Mouse (Mus musculus) CH12.LX (cell line): ENCODE measurements at regions not wholly inside any gene's neighbourhood (a gene's known extent, or its start where the extent isn't known, plus 50 kb on each side); places are given as distances from the start of the nearest gene placed in this dataset.

Experiments used
- DNase-seq: peaks from one replicate; pipeline ENCODE4 v3.0.0-alpha.2; 2013; ENCODE audit errors: extremely low read depth
- H3K27ac ChIP-seq: 2 replicates; pipeline ENCODE4 v1.5.1; 2012; ENCODE audit warnings: low read depth, mild to moderate bottlenecking, control low read depth, moderate library complexity; ENCODE audit not compliant: insufficient read depth
- H3K27me3 ChIP-seq: replicated peaks from 2 replicates; pipeline ENCODE3; 2012; ENCODE audit warnings: inconsistent platforms
- H3K36me3 ChIP-seq, 2 experiments: replicated peaks in 1 of 2; 2 replicates each; pipeline versions ENCODE3 to v1.6.1; 2012; ENCODE audit warnings: inconsistent platforms in 1 of 2, low read length in 1 of 2, mild to moderate bottlenecking in 1 of 2, mixed read lengths in 1 of 2, moderate library complexity in 1 of 2; ENCODE audit not compliant: control insufficient read depth in 1 of 2, insufficient read depth in 1 of 2
- H3K4me1 ChIP-seq, 2 experiments: 2 replicates each; pipeline ENCODE4 v1.6.1; 2012; ENCODE audit warnings: inconsistent platforms in 1 of 2, moderate library complexity in 1 of 2; ENCODE audit not compliant: insufficient read depth in 2 of 2, control insufficient read depth in 1 of 2
- H3K4me2 ChIP-seq: 2 replicates; pipeline ENCODE4 v1.6.1; 2012; ENCODE audit warnings: low read depth, mild to moderate bottlenecking, control low read depth; ENCODE audit not compliant: poor library complexity, insufficient read depth, severe bottlenecking
- H3K4me3 ChIP-seq, 3 experiments: fragments of 150-350 bp in 1 of 3; sonication (generic) in 1 of 3; replicated peaks in 1 of 3; 2 replicates each; pipeline versions ENCODE3 to v1.5.1; 2011 to 2012; ENCODE audit warnings: low read depth in 2 of 3, low read length in 2 of 3, mild to moderate bottlenecking in 2 of 3, moderate library complexity in 2 of 3, control low read depth in 1 of 3, improper control_type of control experiment in 1 of 3, inconsistent platforms in 1 of 3, mixed read lengths in 1 of 3; ENCODE audit not compliant: poor library complexity in 1 of 3
- H3K79me2 ChIP-seq: replicated peaks from 2 replicates; pipeline ENCODE4 v1.6.1; 2012; ENCODE audit warnings: mild to moderate bottlenecking, moderate library complexity; ENCODE audit not compliant: control insufficient read depth, poor library complexity, insufficient read depth, severe bottlenecking; ENCODE audit errors: extremely low read depth
- H3K9ac ChIP-seq: 2 replicates; pipeline ENCODE4 v1.6.1; 2012; ENCODE audit warnings: low read depth, mild to moderate bottlenecking, control low read depth, moderate library complexity; ENCODE audit not compliant: insufficient read depth
- H3K9me3 ChIP-seq: replicated peaks from 2 replicates; pipeline ENCODE3; 2012; ENCODE audit warnings: low read length, inconsistent platforms, mixed read lengths
- BHLHE40 ChIP-seq: IDR thresholded peaks from 2 replicates; pipeline ENCODE4 v1.6.1; 2011; ENCODE audit warnings: mild to moderate bottlenecking, low read depth, low read length, improper control_type of control experiment
- CTCF ChIP-seq, 2 experiments: IDR thresholded peaks in 1 of 2; conservative IDR thresholded peaks in 1 of 2; 2 replicates each; pipeline ENCODE4 v1.5.1; 2011 to 2012; ENCODE audit warnings: low read depth in 2 of 2, low read length in 2 of 2, improper control_type of control experiment in 1 of 2, inconsistent platforms in 1 of 2, mild to moderate bottlenecking in 1 of 2, moderate library complexity in 1 of 2
- PAX5 ChIP-seq: IDR thresholded peaks from 2 replicates; pipeline ENCODE4 v1.6.1; 2012; ENCODE audit warnings: low read length, inconsistent platforms, mixed read lengths
- dilution Hi-C: fragments of 300-500 bp; cut with MboI; formaldehyde crosslinking; loops from 2 replicates; pipeline ENCODE4 v1.14.3; 2020; ENCODE audit warnings: low sequenced_read_pairs; ENCODE audit not compliant: extremely low pct_unique_long_range_greater_than_20kb, extremely low pct_ligation_motif_present
- in situ Hi-C: fragments of 300-500 bp; cut with MboI; formaldehyde crosslinking; loops from 3 replicates; pipeline ENCODE4 v1.14.3; 2019; ENCODE audit warnings: low sequenced_read_pairs, low pct_ligation_motif_present, low pct_unique_long_range_greater_than_20kb, mixed read lengths

DNA sequence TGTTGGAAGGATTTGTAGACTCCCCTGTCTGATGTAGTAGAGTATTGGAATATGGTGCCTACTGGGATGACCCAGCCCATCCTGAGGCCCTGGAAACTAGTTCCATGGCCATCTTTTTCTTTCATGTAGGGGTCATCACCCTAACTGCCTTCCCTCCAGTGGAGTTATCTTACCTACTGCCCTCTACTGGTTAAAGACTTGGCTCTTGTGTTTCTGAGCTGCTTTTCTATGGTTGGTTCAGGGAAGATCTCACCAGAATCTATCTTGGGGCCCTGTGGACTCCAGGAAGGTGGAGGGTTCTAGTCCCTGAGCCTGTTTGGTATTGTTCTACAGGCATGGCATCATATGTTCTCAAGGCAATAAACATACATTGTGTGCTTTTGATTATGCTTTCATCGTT lies 50.0 kb upstream of the Bhlhe23 start:
- Histone ChIP-seq H3K9me3 (peaks cover 7% of the 10 kb centered on the region), H3K4me2 (no peak overlapping the region), H3K79me2 (no peaks in the 10 kb centered on the region), H3K27me3 (peaks cover 95% of the 10 kb centered on the region), H3K4me1 (0 out of 4 replicates have a peak, but pooled peaks cover 0 to 2% of the 10 kb centered on the region in 2 experiments), H3K36me3 (no peaks in the 10 kb centered on the region), H3K9ac (no peak overlapping the region), H3K27ac (no peak overlapping the region), H3K4me3 (no peak overlapping the region)
- TF ChIP-seq PAX5 (no peak), BHLHE40 (no peak), CTCF (conservative IDR thresholded peaks at IDR 0.05 in 1 of 2, IDR thresholded peaks at IDR 0.05 in 1 of 2; ENCODE audit: low read depth in 2 of 2, low read length in 2 of 2) (peak in 1 of 2 experiments; percentile 51; a peak in 2 of 4 replicates)
- in situ Hi-C loops (no loop called here), dilution Hi-C loops (no loop called here)
- peak; percentile 6 for DNase-seq
